Mouse (Mus musculus) small intestine, adult 2 months (tissue): ENCODE measurements at regions not wholly inside any gene's neighbourhood (a gene's known extent, or its start where the extent isn't known, plus 50 kb on each side); places are given as distances from the start of the nearest gene placed in this dataset.

Experiments
- CTCF ChIP-seq: fragments of 200-500 bp; IDR thresholded peaks from 2 replicates; pipeline ENCODE4 v1.5.1; 2012; ENCODE audit warnings: low read depth, mild to moderate bottlenecking, control low read depth, inconsistent platforms, low read length, moderate library complexity, mixed read lengths; ENCODE audit not compliant: insufficient replicate concordance, insufficient read length; ENCODE audit errors: extremely low read depth
- POLR2A ChIP-seq: fragments of 200-500 bp; IDR thresholded peaks from 2 replicates; pipeline ENCODE4 v1.6.1; 2012; ENCODE audit warnings: low read depth, mild to moderate bottlenecking, control low read depth, inconsistent platforms, low read length, moderate library complexity

GRCm38 (mm10) chr5:15822989-15823388, 108.9 kb upstream of the Speer4c start:
- no peak for TF ChIP-seq CTCF
- no peak for TF ChIP-seq POLR2A
